Mouse (Mus musculus) urinary bladder, postnatal 14 days (tissue): ENCODE results near the gene Armc6.
A peak's percentile ranks its signal among the peaks of the same experiment; 100 is the strongest.

Experiments
- DNase-seq: peaks from one replicate; pipeline ENCODE4 v3.0.0; 2021; ENCODE audit warnings: low spot score

Gene Armc6

GRCm38 (mm10) chr8:70194191-70194590, 40.1 kb downstream of the Armc6 start:
- DNase-seq = no peak

- no peak for DNase-seq
Observed at GRCm38 (mm10) chr8:70193238-70193637, 41.0 kb downstream of the Armc6 start.

GRCm38 (mm10) chr8:70188707-70189106, 45.6 kb downstream of the Armc6 start:
- no peak for DNase-seq

DNA sequence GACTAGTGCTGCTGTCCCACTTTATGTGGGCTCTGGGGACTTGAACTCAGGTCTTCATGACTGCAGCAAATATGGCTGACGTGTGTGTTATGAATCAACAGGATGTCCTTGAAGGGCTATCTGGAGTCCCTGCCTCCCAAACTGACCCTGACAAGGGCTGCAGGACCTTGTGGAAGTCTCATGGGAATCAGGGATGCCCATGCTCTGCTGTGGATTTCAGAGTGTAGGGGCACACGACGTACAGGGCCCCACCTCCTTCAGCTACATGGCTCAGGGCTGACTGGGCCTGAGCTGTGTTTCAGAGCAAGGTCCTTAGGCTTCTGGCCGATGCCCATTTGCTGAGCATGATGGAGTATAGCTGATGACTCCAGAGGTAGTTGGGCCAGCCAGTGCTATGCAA, 51.1 kb downstream of the Armc6 start:
- no peak for DNase-seq

DNA sequence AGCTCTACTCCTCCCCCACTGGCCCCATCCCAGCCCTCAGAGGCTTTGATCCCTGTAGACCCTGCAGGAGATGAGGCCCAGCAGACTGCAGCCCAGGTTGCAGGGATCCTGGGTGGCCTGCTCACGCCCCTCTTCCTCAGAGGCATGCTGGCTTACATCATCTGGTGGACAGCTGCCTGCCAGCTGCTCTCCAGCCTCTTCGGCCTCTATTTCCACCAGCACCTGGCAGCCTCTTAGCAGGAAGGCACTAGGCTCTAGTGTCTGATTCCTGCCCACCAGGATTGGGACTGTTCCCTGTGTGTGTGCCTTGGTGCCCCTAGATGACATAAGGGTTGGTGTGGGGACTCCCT, 52.4 kb downstream of the Armc6 start:
- no peak for DNase-seq

GRCm38 (mm10) chr8:70181212-70181902, 52.9 kb downstream of the Armc6 start:
- no peak for DNase-seq

- DNase-seq = no peak
Observed at GRCm38 (mm10) chr8:70179082-70179481, 55.2 kb downstream of the Armc6 start.

DNA sequence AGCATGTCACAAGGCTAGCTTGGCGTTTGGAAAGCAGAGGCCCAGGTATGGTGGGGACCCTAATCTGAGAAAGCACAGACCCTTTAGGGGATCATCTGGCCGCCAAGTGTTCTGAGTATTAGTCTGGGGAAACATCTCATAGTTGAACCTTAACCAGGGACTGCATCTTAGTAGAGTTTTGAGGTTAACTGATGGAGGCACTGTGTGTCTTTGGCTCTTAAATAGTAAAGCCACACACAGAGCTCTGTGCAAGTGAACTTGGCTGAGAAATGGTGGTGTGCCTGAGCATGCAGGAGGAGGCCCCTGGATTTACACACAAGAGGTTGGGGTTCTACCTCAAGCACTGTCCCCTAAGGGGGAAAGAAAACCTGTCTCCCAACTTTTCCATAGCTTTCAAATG, 56.0 kb downstream of the Armc6 start:
- DNase-seq = no peak

- no peak for DNase-seq
Observed at GRCm38 (mm10) chr8:70174079-70174478, 60.2 kb downstream of the Armc6 start.

DNA sequence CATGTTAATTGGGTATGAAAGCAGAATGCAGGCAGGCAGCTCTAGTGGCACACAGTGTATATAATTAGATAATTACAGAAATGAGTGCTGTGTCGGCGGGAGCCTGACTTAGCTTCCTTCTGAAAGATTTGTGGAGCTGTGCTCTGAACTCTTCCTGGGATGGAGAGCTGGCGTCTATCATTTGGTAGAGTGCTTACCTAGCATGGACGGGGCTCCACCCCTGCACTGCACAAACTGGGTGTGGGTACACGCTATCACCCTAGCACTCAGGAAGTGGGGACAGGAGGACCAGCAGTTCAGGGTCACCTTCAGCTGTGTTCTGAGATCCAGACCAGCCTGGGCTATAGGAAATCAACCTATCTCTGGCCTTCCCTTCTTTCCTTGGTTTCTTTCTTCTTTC, 60.9 kb downstream of the Armc6 start:
- DNase-seq = no peak

DNA sequence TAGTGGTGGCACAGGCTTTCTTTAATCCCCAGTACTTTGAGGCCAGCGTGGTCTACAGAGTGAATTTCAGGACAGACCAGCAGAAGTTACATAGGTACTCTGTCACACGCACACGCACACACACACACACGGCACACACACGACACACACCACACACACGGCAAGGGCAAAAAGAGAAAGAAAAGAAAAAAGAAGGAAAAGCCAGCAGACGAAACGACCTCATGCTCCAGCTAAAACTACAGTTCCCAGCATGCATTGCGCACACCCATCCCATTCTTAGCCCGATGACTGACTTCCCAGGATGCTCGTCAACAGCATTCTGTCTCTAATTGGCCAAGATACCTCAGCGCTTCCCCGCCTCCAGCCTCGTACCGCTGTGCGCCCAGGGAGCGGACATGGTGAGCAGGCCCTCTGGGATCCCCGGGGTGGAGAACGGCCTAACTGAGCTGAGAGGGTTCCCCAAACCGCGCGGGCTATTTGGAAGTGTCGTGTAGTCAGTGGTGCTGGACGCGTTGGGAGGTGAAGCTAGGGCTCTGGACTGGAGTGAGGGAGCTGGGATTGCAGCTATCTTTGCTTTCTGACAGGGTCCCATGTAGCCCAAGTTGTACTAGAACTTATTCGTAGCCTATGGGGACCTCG, 62.1 kb downstream of the Armc6 start, which contains the start of gene Tmem161a:
TSS of gene Tmem161a (plus strand) at position 314 of the 639 bp plus-strand sequence.
- peak; percentile 91 for DNase-seq

- DNase-seq = no peak
Observed at GRCm38 (mm10) chr8:70171240-70171639, 63.0 kb downstream of the Armc6 start.

- DNase-seq = no peak
Observed at GRCm38 (mm10) chr8:70170748-70171147, 63.5 kb downstream of the Armc6 start.
